Mouse (Mus musculus) small intestine, adult 2 months (tissue): ENCODE data around the gene Parva. TPM values are rescaled to one million over a fixed set of nuclear protein-coding genes. Genes with fewer than 3 reads are reported as not detected.

Source experiments
- H3K27ac ChIP-seq: fragments of 200-500 bp; 2 replicates; pipeline ENCODE4 v1.5.1; 2012; ENCODE audit warnings: low read depth, low read length, control low read depth, inconsistent platforms; ENCODE audit not compliant: insufficient read depth
- H3K27me3 ChIP-seq: fragments of 200-500 bp; 2 replicates; pipeline ENCODE4 v1.6.1; 2012; ENCODE audit warnings: mild to moderate bottlenecking, moderate library complexity, low read length, inconsistent platforms; ENCODE audit not compliant: control insufficient read depth, insufficient read depth
- H3K36me3 ChIP-seq: fragments of 200-500 bp; 2 replicates; pipeline ENCODE4 v1.6.1; 2012; ENCODE audit warnings: mild to moderate bottlenecking, low read length, control low read depth, inconsistent platforms; ENCODE audit not compliant: control insufficient read depth, insufficient read depth
- H3K4me1 ChIP-seq: fragments of 200-500 bp; 2 replicates; pipeline ENCODE4 v1.6.1; 2012; ENCODE audit warnings: low read length, inconsistent platforms, mixed read lengths; ENCODE audit not compliant: control insufficient read depth, insufficient read depth, insufficient read length
- H3K4me3 ChIP-seq: fragments of 200-500 bp; 2 replicates; pipeline ENCODE4 v1.5.1; 2012; ENCODE audit warnings: low read depth, mild to moderate bottlenecking, control low read depth, inconsistent platforms, low read length, moderate library complexity
- CTCF ChIP-seq: fragments of 200-500 bp; IDR thresholded peaks from 2 replicates; pipeline ENCODE4 v1.5.1; 2012; ENCODE audit warnings: low read depth, mild to moderate bottlenecking, control low read depth, inconsistent platforms, low read length, moderate library complexity, mixed read lengths; ENCODE audit not compliant: insufficient replicate concordance, insufficient read length; ENCODE audit errors: extremely low read depth
- POLR2A ChIP-seq: fragments of 200-500 bp; IDR thresholded peaks from 2 replicates; pipeline ENCODE4 v1.6.1; 2012; ENCODE audit warnings: low read depth, mild to moderate bottlenecking, control low read depth, inconsistent platforms, low read length, moderate library complexity
- WGBS: fragments of 180-500 bp; shearing (Covaris S2); methylation state at CpG from one replicate; pipeline ENCODE4 v1.1.7; 2018; 5-methylcytosine and 5-hydroxymethylcytosine counted together
- polyA plus RNA-seq: library from polyadenylated mRNA; depleted of rRNA; stranded (reverse); fragments of >200 nt; gene quantifications from 2 replicates; pipeline ENCODE4 v1.2.3, GENCODE M21; 2012

Parva gene
- polyA plus RNA-seq, 1 experiment: 13.6 TPM

DNA sequence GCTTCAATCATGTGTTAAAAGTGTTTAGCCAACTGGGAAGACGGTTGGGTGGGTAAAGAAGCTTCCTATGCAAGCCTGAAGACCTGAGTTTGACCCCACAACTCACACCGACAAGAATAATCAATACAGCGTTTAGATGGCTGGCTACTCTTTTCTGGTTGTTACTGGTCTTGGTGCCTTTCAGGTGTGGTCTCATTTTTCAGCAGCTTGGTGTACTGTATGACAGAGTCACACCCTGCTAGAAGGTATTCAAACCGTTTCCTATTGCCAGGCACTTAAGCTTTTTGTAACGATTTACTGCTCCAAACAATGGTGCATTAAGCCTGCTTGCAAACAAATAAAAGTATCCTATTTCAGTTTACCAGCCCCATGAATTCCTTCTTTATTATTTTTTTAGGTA is 25.2 kb downstream of the Parva start:
- H3K4me3 ChIP-seq: no peak overlapping the region
- peaks cover 9% of the 10 kb centered on the region for H3K4me1 ChIP-seq
- H3K27ac ChIP-seq: no peak overlapping the region; the same call in 1 of the 2 replicates
- H3K27me3 ChIP-seq: no peaks in the 10 kb centered on the region
- no peak for TF ChIP-seq POLR2A
- 54% methylated on average over 5 of the region's 5 CpGs for WGBS
- no peaks in the 10 kb centered on the region for H3K36me3 ChIP-seq

DNA sequence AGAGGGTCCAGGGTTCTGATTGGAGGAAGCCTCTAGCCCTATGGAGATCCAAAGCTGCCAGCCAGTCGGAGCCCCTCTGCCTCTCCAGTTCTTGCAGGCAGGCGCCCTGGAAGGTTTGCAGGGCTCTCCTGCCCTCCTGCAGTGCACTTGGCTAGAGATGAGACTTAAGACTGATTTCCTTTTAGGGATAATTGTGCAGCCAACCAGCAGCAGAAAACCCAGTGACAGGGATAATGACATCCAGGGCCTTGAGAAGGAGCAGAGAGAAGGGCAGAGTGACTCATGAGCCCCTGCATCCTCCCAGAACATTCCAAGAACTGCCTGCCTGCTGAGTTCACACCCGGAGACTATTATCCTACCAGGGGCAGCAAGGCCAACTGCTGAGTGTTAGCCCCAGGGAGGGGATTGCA is 26.5 kb downstream of the Parva start:
- no peak for TF ChIP-seq CTCF
- Histone ChIP-seq H3K27me3 (no peaks in the 10 kb centered on the region), H3K4me3 (no peak overlapping the region), H3K27ac (peak overlapping the region; percentile 41), H3K36me3 (no peaks in the 10 kb centered on the region), H3K4me1 (peaks cover 17% of the 10 kb centered on the region)
- 66% methylated on average over 3 of the region's 3 CpGs for WGBS

DNA sequence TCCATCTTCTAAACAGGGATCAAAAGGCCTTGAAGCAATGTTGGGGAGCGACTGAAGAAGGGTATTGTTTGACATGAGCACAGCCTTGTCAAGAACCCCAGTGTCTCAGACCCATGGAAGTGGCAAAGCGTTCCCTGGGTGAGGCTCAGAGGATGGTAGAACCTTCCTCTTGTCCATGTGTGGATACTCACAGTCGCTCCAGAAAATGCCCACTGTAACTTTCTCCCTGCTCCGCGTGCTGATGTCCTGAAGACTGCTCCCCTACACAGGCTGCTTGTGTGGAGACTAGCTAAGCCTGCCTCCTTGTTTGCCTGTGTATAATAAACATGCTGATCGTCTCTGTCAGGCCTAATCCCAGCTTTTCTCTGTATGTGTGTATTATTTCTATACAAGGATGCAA is 27.1 kb downstream of the Parva start:
- TF ChIP-seq POLR2A (no peak), CTCF (no peak)
- Histone ChIP-seq H3K27me3 (no peaks in the 10 kb centered on the region), H3K4me1 (peaks cover 17% of the 10 kb centered on the region), H3K36me3 (no peaks in the 10 kb centered on the region), H3K4me3 (no peak overlapping the region), H3K27ac (peak overlapping the region; percentile 41)
- 74% methylated on average over 6 of the region's 6 CpGs for WGBS

DNA sequence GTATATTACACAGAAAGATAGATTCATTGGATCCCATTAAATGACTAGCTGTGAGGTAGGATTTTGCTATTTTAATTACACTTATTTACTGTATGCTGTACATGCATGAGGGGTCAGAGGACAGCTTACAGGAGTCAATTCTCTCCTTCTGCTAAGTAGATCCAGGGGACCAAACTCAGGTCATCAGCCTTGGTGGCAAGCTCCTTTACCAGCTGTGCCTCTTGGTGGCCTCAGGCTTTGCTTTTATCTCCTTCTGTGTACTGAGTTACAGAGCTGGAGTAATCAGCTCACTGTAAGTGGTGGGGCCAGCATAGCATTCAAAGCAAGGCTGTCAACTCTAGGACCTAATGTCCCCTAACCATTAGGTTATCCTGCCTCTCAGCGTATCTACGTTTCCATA is 27.6 kb downstream of the Parva start:
- Histone ChIP-seq H3K27me3 (no peaks in the 10 kb centered on the region), H3K27ac (peak overlapping the region; percentile 41), H3K36me3 (no peaks in the 10 kb centered on the region), H3K4me1 (peaks cover 17% of the 10 kb centered on the region), H3K4me3 (no peak overlapping the region)
- TF ChIP-seq CTCF (no peak), POLR2A (no peak)
- 88% methylated on average over 2 of the region's 2 CpGs for WGBS

DNA sequence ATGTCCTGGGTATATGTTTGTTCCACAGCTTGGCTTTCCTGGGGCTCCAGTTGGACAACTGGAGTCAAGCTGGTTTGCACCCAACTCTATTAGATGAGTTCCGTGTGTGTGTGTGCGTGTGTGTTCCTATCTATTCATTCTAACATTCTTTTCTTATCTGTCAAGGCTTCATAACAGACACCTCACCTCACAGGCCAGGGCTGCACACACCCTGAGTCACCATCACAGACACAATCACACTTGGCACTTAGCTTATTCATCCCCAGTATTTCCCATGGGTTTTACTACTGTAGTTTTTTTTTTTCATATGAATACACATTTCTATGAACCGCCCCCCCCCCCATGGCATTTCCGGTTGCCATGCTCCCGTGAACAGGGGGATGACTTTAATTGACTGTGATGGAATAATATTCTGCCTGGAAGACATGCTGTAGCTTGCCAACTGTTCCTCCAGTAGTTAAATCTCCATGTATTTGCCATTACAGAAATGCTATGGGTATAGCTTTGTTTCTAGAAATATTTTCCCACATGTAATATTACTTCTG is 28.3 kb downstream of the Parva start:
- H3K4me3 ChIP-seq: no peak overlapping the region
- no peak overlapping the region for H3K27ac ChIP-seq
- 79% methylated on average over 5 of the region's 5 CpGs for WGBS
- H3K27me3 ChIP-seq: no peaks in the 10 kb centered on the region
- H3K4me1 ChIP-seq: peaks cover 12% of the 10 kb centered on the region
- no peak for TF ChIP-seq POLR2A
- TF ChIP-seq CTCF: no peak
- H3K36me3 ChIP-seq: no peaks in the 10 kb centered on the region

DNA sequence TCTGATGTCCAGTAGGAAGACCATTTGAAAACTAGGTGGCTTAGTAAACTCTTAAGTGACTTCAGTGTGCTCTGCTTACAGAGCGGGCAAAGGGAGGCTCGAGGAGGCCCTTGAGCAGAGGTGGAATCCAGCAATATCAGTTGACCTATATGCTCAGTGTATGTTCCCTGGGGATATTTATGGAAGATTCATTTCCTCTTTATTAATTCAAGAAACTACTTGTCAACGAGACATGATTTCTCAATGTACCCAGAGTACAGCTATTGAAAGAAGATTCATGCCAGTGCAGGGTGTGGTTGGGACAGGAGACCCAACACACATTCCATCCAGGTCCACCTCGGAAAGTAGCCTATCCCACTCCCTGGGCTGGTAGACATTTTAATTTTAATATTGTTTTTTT is 30.1 kb downstream of the Parva start:
- WGBS: 87% methylated on average over 4 of the region's 4 CpGs
- Histone ChIP-seq H3K4me3 (no peak overlapping the region), H3K36me3 (no peaks in the 10 kb centered on the region), H3K27ac (no peak overlapping the region), H3K4me1 (peaks cover 7% of the 10 kb centered on the region; the same call in 1 of the 2 replicates), H3K27me3 (no peaks in the 10 kb centered on the region)
- TF ChIP-seq POLR2A (no peak), CTCF (no peak)

DNA sequence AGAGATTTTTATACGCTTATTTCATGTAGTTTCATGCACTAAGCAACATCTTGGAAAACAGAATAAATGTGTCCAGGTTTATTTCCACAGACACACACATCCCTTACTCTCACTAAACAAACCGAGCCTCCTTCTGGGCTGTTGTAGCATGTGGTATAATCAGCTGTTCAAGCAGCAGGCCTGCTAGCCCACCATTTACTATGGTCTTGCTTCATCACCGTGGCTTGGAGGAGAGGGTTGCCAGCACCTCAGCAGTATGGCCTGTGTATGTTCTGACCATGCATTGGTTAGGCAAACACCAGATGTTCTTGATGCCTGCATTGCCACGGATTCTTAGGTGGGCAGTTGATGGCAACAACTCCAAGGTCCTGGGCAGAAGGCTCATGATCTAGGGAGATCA is 30.6 kb downstream of the Parva start:
- no peaks in the 10 kb centered on the region for H3K36me3 ChIP-seq

DNA sequence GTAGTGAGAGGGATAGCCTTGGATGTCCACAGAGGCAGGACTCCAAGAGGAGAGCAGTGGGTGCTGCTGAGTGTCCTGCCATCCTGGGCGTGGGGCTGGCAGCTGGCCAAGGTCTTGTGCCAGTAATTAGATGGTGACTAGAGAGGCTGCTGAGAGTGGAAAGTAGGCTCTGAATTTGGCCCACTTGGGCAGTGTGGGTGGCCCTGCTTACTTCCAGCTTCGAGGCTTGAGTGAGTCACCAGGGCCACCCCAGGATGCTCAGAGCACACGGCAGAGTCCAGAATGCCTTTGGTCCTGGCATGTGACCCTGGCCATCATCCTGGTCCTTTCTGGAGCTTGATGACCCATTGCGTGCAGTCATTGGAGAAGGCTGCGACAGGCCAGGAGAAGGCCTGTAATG is 31.1 kb downstream of the Parva start:
- Histone ChIP-seq H3K36me3 (no peaks in the 10 kb centered on the region), H3K27me3 (no peaks in the 10 kb centered on the region), H3K27ac (0 out of 2 replicates have a peak overlapping the region, but pooled peaks have one; percentile 11), H3K4me3 (no peak overlapping the region), H3K4me1 (peaks cover 7% of the 10 kb centered on the region)
- WGBS: 59% methylated on average over 5 of the region's 5 CpGs
- TF ChIP-seq CTCF (no peak), POLR2A (no peak)

More for the DNA sequence above, 30.6 kb downstream of the Parva start:
- H3K27me3 ChIP-seq: no peaks in the 10 kb centered on the region
- no peak overlapping the region for H3K27ac ChIP-seq
- WGBS: 86% methylated on average over 4 of the region's 4 CpGs
- TF ChIP-seq POLR2A (no peak), CTCF (no peak)
- H3K4me3 ChIP-seq: no peak overlapping the region
- peaks cover 7% of the 10 kb centered on the region for H3K4me1 ChIP-seq
